Mouse (Mus musculus) bone marrow macrophage, adult 2 months (primary cell): ENCODE results near the gene Zfp61. TPM values are rescaled to one million over a fixed set of nuclear protein-coding genes. Genes with fewer than 3 reads are reported as not detected.
A peak's percentile ranks its signal among the peaks of the same experiment; 100 is the strongest.

ENCODE experiments used
- H3K27ac ChIP-seq: 2 replicates; pipeline ENCODE4 v1.5.1; 2012; ENCODE audit warnings: low read depth, low read length; ENCODE audit not compliant: insufficient read depth
- H3K4me1 ChIP-seq: 2 replicates; pipeline ENCODE4 v1.6.1; 2012; ENCODE audit warnings: low read length; ENCODE audit not compliant: control insufficient read depth, insufficient read depth
- H3K4me3 ChIP-seq: 2 replicates; pipeline ENCODE4 v1.5.1; 2012; ENCODE audit warnings: mild to moderate bottlenecking, low read length, moderate library complexity; ENCODE audit not compliant: insufficient read depth
- CTCF ChIP-seq: IDR thresholded peaks from 2 replicates; pipeline ENCODE4 v1.5.1; 2012; ENCODE audit warnings: low read depth, mild to moderate bottlenecking, low read length, moderate library complexity
- POLR2A ChIP-seq: IDR thresholded peaks from 2 replicates; pipeline ENCODE4 v1.6.1; 2012; ENCODE audit warnings: mild to moderate bottlenecking, low read depth, low read length, borderline replicate concordance
- polyA plus RNA-seq: library from polyadenylated mRNA; stranded (reverse); fragments of >200 nt; gene quantifications from 2 replicates; pipeline ENCODE4 v1.2.4, GENCODE M21; 2012; ENCODE audit not compliant: missing spikeins, insufficient read depth, insufficient read length

Gene Zfp61
- polyA plus RNA-seq, 1 experiment, result 10.0 TPM

DNA sequence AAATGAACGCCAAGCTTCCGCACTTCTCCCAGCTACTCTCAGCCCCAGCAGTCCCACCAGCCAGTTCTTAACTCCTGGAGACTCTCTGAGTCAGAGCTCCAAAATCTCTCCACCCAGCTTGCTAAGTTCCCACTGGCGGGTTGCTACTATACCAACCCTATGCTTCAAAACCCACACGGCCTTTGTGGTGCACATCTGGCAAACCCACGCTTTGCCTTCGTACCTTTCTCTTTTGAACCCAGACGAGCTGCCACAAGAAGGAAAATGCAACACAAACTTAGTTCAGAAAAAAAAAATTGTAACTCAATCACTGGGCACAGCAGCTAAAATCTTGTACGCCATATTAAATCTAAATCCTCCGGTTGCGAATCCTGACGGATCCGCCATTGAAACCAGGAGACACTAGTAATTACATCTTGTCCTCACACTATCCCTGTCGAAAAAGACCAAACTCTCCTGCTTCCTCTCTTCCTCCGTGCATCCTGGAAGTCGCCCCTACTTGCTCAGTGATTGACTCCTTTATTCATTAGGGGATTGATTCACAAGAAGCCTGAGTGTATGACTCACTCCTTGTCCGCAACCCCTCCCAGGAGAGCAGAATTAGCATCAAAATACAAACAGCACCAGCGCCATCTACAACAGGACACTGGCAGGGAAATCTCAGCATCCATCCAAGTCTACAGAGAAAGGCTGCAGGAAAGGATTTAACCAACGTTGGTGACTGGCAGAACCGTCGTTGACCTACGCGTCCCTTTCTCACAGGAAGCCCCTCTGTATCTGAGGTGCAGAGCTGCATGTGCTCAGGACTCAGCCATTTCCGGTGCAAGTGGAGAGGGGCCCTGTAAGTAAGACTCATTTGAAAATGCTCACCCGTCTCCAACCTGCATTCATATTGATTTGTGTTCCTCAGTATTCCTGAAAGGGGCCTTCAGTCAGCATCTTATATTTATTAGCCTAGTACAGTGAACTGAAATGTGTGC lies 32.6 kb downstream of the Zfp61 start:
- peaks cover 7% of the 10 kb centered on the region for H3K4me1 ChIP-seq
- TF ChIP-seq CTCF (no peak), POLR2A (no peak)
- H3K27ac ChIP-seq, result no peak overlapping the region
- H3K4me3 ChIP-seq, result no peak overlapping the region

GRCm38 (mm10) chr7:24260000-24260312 lies 41.1 kb downstream of the Zfp61 start:
- Histone ChIP-seq H3K4me3 (no peak overlapping the region), H3K27ac (no peak overlapping the region), H3K4me1 (peaks cover 7% of the 10 kb centered on the region)
- TF ChIP-seq POLR2A (no peak), CTCF (no peak)

DNA sequence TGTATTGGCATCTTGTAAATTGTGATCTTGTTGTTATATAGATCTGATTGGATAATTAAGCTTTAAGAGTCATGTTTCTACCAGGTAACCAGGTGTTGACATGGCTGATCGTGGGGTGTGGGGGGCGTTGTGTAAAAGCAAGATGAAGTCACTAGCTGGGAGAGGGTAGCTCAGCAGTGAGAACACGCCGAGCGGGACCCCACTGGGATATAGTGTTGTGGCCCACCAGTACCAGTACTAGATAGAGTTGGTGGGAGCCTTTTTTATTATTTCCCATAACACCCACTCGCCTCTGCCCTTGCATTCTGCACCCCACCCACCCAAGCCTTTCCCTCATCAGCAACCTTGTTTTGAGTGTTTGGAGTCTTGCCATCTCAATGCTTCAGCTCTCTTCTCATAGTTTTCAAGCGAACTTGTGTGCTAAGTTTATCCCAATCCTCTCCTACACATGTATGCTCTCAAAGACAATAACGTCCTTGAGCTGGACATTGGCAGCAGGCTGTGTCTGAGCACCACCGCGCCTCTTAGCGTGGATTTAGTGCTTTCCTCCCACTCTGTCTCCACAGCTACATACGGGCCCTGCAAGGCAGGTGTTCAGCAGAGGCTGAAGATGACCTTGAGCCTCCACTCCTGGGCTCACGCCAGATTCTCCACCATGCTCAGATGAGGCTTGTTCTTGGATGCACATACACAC lies 41.6 kb downstream of the Zfp61 start:
- no peak for TF ChIP-seq POLR2A
- Histone ChIP-seq H3K4me3 (no peak overlapping the region), H3K27ac (no peak overlapping the region), H3K4me1 (peaks cover 7% of the 10 kb centered on the region)

GRCm38 (mm10) chr7:24254633-24255474 lies 46.2 kb downstream of the Zfp61 start, which contains the start of gene Zfp108:
Zfp108 (plus strand) TSS chr7:24254794.
- Histone ChIP-seq H3K4me1 (peaks cover 9% of the 10 kb centered on the region), H3K27ac (no peak within 1 kb of the TSS), H3K4me3 (peak within 1 kb of the TSS; percentile 64)
- TF ChIP-seq CTCF, result no peak
- no peak for TF ChIP-seq POLR2A

- no peak overlapping the region for H3K27ac ChIP-seq
- H3K4me1 ChIP-seq, result peaks cover 9% of the 10 kb centered on the region
- H3K4me3 ChIP-seq, result no peak overlapping the region
- TF ChIP-seq CTCF, result no peak
- TF ChIP-seq POLR2A, result no peak
Observed at GRCm38 (mm10) chr7:24253779-24254615, 47.0 kb downstream of the Zfp61 start.

Other genes with a start within 250 kb of the Zfp61 start
- gene Vmn1r183, start 248.0 kb downstream of the Zfp61 start, polyA plus RNA-seq, result 0.32 TPM in 1 of 2 replicates, not detected in the other
- gene Zfp180, start 219.3 kb downstream of the Zfp61 start, polyA plus RNA-seq, result 10.8 and 11.2 TPM in 2 replicates
- 0.38 and 1.2 TPM in 2 replicates for gene Zfp112, start 188.9 kb downstream of the Zfp61 start, polyA plus RNA-seq
- gene Zfp235, start 167.1 kb downstream of the Zfp61 start, polyA plus RNA-seq, result 6.4 and 7.0 TPM in 2 replicates
- gene Zfp114, start 126.2 kb downstream of the Zfp61 start, polyA plus RNA-seq, result 0.50 TPM in 1 of 2 replicates, not detected in the other
- gene Zfp111, start 89.8 kb downstream of the Zfp61 start, polyA plus RNA-seq, result 7.4 and 8.7 TPM in 2 replicates
- 2.5 and 3.1 TPM in 2 replicates for gene Zfp109, start 63.7 kb downstream of the Zfp61 start, polyA plus RNA-seq
- 1.9 TPM in 2 replicates for gene Zfp108, start 46.4 kb downstream of the Zfp61 start, polyA plus RNA-seq
- 1.1 and 1.2 TPM in 2 replicates for gene Zfp93, start 30.8 kb downstream of the Zfp61 start, polyA plus RNA-seq
- gene Zfp94, start 15.4 kb upstream of the Zfp61 start, polyA plus RNA-seq, result 3.5 and 5.3 TPM in 2 replicates
- gene Tescl, start 32.7 kb upstream of the Zfp61 start, polyA plus RNA-seq, result not detected in 2 replicates
- gene Lypd5, start 48.0 kb upstream of the Zfp61 start, polyA plus RNA-seq, result not detected in 2 replicates
- gene Kcnn4, start 69.0 kb upstream of the Zfp61 start, polyA plus RNA-seq, result 50.1 and 51.4 TPM in 2 replicates
- 35.8 and 36.5 TPM in 2 replicates for gene Smg9, start 98.4 kb upstream of the Zfp61 start, polyA plus RNA-seq
- not detected in 2 replicates for gene Irgc1, start 151.1 kb upstream of the Zfp61 start, polyA plus RNA-seq
- 24.8 and 27.5 TPM in 2 replicates for gene Plaur, start 161.3 kb upstream of the Zfp61 start, polyA plus RNA-seq
- gene Cadm4, start 180.8 kb upstream of the Zfp61 start, polyA plus RNA-seq, result not detected in 2 replicates
- 0.69 TPM in 1 of 2 replicates, not detected in the other for gene Zfp428, start 205.8 kb upstream of the Zfp61 start, polyA plus RNA-seq
- gene AC161166.1, start 211.2 kb upstream of the Zfp61 start, polyA plus RNA-seq, result not detected in 2 replicates
- gene Irgq, start 229.5 kb upstream of the Zfp61 start, polyA plus RNA-seq, result 6.6 and 8.5 TPM in 2 replicates
- not detected in 2 replicates for gene Pinlyp, start 244.9 kb upstream of the Zfp61 start, polyA plus RNA-seq
- 54.6 and 58.7 TPM in 2 replicates for gene Xrcc1, start 245.1 kb upstream of the Zfp61 start, polyA plus RNA-seq